Mouse (Mus musculus): Measurements from ENCODE around the gene Gm6614. TPM values are rescaled to one million over a fixed set of nuclear protein-coding genes. Genes with fewer than 3 reads are reported as not detected.
A peak's percentile ranks its signal among the peaks of the same experiment; 100 is the strongest.
"Not testable (repeated sequence)": the region's sequence is repeated elsewhere in the genome, so short reads cannot be mapped to it uniquely, and the experiment has no call there.

Gene Gm6614
- polyA plus RNA-seq (2015; fragmentation: Nextera tagmentation; extraction: Ambion mirVana) = not detected in 2 replicates

DNA sequence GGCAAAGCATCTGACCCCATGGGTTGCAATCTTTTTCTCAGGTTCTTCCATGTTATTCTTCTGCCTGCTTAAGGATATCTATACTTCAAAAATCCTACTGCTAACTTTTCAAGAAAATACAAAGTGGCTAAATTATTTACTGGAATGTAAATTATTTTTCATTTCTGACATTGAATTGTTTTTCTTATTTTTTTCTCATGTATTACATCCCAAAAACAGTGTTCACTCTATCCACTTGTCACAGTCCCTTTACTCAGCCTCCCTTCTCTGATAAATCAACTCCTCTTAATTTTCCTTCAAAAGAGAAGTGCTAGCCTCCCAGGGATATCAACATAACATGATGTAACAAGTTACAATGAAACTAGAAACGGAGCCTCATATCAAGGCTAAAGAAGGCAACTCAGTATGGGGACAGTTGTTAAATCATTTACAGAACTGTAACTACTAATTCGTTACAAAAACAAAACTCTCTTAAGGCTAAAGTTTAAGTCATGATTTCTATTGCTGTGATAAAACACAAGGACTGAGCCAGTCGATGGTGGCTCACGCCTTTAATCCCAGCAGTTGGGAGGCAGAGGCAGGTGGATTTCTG lies at the start of gene Gm6614:
Gene Gm6614 (minus strand): TSS at position 51 of the 592 bp plus-strand sequence.
- H3K27ac ChIP-seq = no peak within 1 kb of the TSS
- no peaks in the 10 kb centered on the region for H3K9me3 ChIP-seq
- H3K9ac ChIP-seq (replicated peaks) = no peak within 1 kb of the TSS
- H3K4me2 ChIP-seq (replicated peaks) = no peak within 1 kb of the TSS
- H3K27me3 ChIP-seq = no peaks in the 10 kb centered on the region
- H3K36me3 ChIP-seq = no peaks in the 10 kb centered on the region
- no peak within 1 kb of the TSS for H3K4me3 ChIP-seq (replicated peaks)
- 93% methylated on average over 4 of the region's 4 CpGs for WGBS
- H3K4me1 ChIP-seq (replicated peaks) = no peaks in the 10 kb centered on the region
- no peak for ATAC-seq

DNA sequence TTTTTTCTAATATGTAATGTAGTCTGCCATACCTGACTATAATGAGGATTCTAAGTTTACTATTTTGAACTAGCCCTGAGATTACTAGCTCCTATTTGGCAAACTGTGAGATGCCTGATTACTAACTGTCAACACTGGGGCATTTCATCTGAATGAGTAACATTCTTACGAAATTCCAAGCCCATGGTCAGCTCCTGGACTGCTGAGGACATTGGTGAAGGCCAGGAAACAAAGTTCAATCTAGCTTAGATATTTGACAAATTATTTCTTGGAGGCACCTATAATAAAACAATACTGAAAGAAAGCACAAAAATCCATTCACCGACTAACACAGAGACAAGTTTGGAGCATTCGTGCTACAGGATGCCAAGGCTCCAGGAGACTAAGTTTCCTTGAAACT lies 47.1 kb upstream of the Gm6614 start:
- 89% methylated on average over 3 of the region's 3 CpGs for WGBS
- ATAC-seq = not testable (repeated sequence)

DNA sequence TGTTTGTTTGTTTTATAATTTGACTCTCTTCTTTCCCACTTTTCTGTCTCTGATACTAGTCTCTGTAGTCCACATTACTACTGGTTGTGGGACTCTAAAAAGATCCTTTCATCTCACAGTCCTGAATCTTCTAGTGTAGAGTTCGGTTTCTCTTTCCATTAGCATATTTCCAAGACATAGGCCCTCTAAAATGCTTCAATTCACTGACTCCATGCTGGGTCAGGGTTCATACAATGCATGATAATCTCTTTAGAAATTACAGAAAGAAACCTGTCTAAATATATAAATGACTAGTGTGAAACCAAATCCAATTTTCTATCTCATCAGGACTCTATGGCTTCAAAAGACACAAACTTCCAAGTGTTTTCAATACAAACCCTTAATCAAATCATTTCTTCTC lies 36.5 kb upstream of the Gm6614 start:
- H3K9ac ChIP-seq (replicated peaks) = no peak overlapping the region
- no peaks in the 10 kb centered on the region for H3K9me3 ChIP-seq
- no peak overlapping the region for H3K4me2 ChIP-seq (replicated peaks)
- WGBS = 37% methylated on average over 1 of the region's 1 CpGs
- no peak overlapping the region for H3K27ac ChIP-seq
- H3K4me3 ChIP-seq (replicated peaks) = no peak overlapping the region
- 0 out of 2 replicates have a peak, but pooled peaks have one; percentile 45 for ATAC-seq
- H3K4me1 ChIP-seq (replicated peaks) = no peaks in the 10 kb centered on the region
- H3K36me3 ChIP-seq = no peaks in the 10 kb centered on the region
- H3K27me3 ChIP-seq = no peaks in the 10 kb centered on the region

More for the DNA sequence above, 47.1 kb upstream of the Gm6614 start:
- H3K4me1 ChIP-seq (replicated peaks); H3K27ac ChIP-seq; H3K36me3 ChIP-seq; H3K9me3 ChIP-seq; H3K27me3 ChIP-seq; H3K4me3 ChIP-seq (replicated peaks); H3K9ac ChIP-seq (replicated peaks); H3K4me2 ChIP-seq (replicated peaks): not testable (repeated sequence)

DNA sequence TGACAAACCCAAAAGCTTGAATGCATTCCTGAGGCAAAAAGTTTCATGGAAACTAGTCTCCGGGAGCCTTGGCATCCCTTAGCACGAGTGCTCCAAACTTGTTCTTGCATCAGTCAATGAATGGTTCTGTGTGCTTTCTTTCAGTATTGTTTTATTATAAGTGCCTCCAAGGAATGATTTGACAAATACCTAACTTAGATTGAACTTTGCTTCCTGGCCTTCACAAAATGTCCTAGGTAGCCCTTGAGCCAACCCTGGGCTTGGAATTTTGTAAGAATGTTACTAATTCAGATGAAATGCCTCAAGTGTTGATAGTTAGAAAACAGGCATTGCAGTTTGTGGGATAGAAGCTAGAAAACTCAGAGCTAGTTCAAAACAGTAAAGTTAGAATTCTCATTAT lies 34.5 kb upstream of the Gm6614 start:
- H3K27me3 ChIP-seq = no peaks in the 10 kb centered on the region
- WGBS = 93% methylated on average over 2 of the region's 2 CpGs
- H3K4me1 ChIP-seq (replicated peaks) = no peaks in the 10 kb centered on the region
- H3K9ac ChIP-seq (replicated peaks) = no peak overlapping the region
- H3K4me3 ChIP-seq (replicated peaks) = no peak overlapping the region
- H3K4me2 ChIP-seq (replicated peaks) = no peak overlapping the region
- ATAC-seq = no peak
- H3K9me3 ChIP-seq = no peaks in the 10 kb centered on the region
- no peak overlapping the region for H3K27ac ChIP-seq
- no peaks in the 10 kb centered on the region for H3K36me3 ChIP-seq

DNA sequence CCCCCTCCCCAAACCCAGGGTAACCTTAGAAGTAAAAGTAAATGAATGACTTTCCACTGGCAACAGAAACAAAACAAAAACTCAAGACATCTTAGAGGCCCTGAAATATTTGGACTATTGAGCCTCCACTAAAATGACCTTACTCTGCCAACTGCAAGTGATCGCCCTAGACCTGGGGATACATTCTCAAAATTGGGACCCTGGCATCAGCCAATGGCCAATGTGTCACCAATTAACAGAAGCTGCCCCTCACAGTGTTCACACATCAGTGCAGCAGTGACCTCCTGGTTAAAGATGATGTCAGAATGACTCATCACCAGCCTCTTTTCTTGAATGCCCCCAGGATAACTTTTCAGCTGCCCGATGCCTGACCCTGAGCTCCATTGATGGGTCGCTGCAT lies 30.7 kb upstream of the Gm6614 start:
- H3K4me1 ChIP-seq (replicated peaks) = no peaks in the 10 kb centered on the region
- no peaks in the 10 kb centered on the region for H3K9me3 ChIP-seq
- H3K4me2 ChIP-seq (replicated peaks) = no peak overlapping the region
- whole genome bisulfite sequencing = 96% methylated on average over 3 of the region's 3 CpGs
- H3K36me3 ChIP-seq = no peaks in the 10 kb centered on the region
- ATAC-seq = no peak
- no peak overlapping the region for H3K4me3 ChIP-seq (replicated peaks)
- H3K27ac ChIP-seq = no peak overlapping the region
- H3K27me3 ChIP-seq = no peaks in the 10 kb centered on the region
- no peak overlapping the region for H3K9ac ChIP-seq (replicated peaks)

DNA sequence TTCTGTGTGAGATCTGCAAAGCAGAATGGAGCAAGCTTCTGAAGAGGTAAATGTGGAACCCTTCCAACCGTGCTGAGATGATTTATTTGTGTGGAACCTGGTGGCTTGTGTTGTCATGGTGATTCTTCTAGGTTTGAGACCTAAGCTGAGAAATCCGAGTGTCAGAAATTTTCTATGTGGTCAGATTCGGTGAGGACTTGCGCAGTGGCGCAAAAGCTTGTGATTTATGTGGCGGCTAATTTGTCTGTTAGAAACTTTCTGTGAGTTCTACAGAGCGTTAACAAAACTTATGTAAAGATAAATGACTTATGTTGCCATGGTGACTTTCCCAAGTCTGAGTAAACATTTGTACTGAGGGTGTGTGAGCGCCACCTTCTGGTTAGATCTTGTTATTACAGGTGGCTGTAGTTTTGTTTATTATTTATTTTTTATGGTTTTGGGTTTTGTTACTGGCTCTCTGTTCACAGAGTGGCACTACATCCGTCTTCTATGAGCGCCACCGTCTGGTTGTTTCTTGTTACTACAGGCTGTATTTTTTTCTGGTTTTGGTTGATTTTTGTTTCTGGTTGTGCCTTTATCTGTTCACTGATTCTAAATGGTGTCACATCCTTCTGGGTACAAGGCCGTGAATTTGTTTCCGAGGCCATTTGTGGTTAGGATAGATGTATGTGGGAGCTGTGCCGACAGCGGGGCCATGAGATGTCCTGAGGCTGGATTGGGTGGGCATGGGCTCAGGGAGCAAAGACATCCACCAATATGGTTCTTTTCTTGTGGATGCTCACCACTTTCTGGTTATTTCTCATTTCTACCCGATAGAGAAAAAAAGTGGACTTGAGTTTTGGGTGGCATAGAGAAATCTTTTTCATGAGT lies 29.3 kb upstream of the Gm6614 start:
- no peak for ATAC-seq
- no peak overlapping the region for H3K9ac ChIP-seq (replicated peaks)
- no peak overlapping the region for H3K27ac ChIP-seq
- H3K4me2 ChIP-seq (replicated peaks) = no peak overlapping the region
- no peaks in the 10 kb centered on the region for H3K9me3 ChIP-seq
- no peaks in the 10 kb centered on the region for H3K27me3 ChIP-seq
- H3K36me3 ChIP-seq = no peaks in the 10 kb centered on the region
- WGBS = 61% methylated on average over 16 of the region's 16 CpGs
- no peak overlapping the region for H3K4me3 ChIP-seq (replicated peaks)
- H3K4me1 ChIP-seq (replicated peaks) = no peaks in the 10 kb centered on the region

DNA sequence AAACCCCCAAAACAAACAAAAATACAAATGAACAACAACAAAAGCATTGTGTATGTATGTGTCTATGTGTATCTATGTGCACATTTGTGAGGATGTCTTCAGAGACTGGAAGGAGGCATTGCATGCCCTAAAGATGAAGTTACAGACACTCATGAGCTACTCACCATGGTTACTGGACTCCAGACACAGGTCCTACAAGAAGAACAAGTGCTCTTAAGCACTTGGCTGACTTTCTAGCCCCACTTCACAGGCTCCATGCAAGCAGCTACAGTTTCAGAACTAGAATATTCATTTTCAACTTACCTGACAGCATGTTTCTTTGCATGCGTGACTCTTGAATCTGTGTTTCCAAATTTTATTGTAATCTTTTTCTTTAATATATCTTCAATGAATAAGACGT lies 24.6 kb upstream of the Gm6614 start:
- Histone ChIP-seq H3K9me3 (no peaks in the 10 kb centered on the region), H3K4me2 (replicated peaks) (no peak overlapping the region), H3K4me1 (replicated peaks) (no peaks in the 10 kb centered on the region), H3K4me3 (replicated peaks) (no peak overlapping the region), H3K27me3 (no peaks in the 10 kb centered on the region), H3K27ac (no peak overlapping the region), H3K9ac (replicated peaks) (no peak overlapping the region), H3K36me3 (no peaks in the 10 kb centered on the region)
- 89% methylated on average over 2 of the region's 2 CpGs for WGBS
- no peak for ATAC-seq

DNA sequence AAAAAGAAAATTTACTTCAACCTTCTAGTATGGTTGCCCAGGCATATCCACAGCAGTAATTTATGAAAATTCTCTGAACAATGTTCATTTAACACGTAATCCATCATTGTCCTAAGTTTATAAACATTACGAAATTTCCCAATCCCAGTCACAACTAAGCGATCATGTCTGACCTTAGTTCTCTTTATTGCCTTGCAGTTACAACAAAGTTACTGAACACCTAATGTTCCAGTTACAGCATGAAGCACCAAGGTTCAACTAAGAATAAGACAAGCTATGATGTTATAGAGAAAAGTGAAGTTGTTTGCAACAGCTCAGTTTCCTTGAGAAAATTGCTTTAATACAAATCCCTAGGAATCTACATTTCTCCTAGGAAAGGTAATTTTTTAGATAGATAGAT lies 10.5 kb upstream of the Gm6614 start:
- Histone ChIP-seq H3K4me1 (replicated peaks) (no peaks in the 10 kb centered on the region), H3K4me2 (replicated peaks) (no peak overlapping the region), H3K36me3 (no peaks in the 10 kb centered on the region), H3K27me3 (no peaks in the 10 kb centered on the region), H3K9me3 (no peaks in the 10 kb centered on the region), H3K9ac (replicated peaks) (no peak overlapping the region), H3K4me3 (replicated peaks) (no peak overlapping the region), H3K27ac (no peak overlapping the region)
- WGBS = 93% methylated on average over 3 of the region's 3 CpGs
- ATAC-seq = no peak

DNA sequence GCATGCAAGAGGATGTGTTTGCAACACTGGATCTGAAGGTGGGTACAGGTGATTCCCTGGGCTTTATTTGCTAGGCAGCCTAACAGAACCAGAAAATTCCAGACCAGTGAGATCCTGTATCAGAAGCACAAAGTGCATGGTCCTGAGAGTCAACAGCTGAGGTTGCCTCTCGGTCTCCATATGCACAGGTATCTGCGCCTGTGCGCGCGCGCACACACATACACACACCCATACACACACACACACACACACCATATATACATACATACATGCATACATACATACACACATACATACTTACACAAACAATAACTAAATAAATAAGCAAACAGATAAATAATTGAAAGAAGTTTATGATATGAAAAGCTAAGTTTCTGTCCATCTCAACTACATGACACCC lies 24.4 kb downstream of the Gm6614 start:
- Histone ChIP-seq H3K4me2 (replicated peaks) (no peak overlapping the region), H3K27ac (no peak overlapping the region), H3K4me1 (replicated peaks) (no peaks in the 10 kb centered on the region), H3K27me3 (no peaks in the 10 kb centered on the region), H3K36me3 (no peaks in the 10 kb centered on the region), H3K9me3 (no peaks in the 10 kb centered on the region), H3K9ac (replicated peaks) (no peak overlapping the region), H3K4me3 (replicated peaks) (no peak overlapping the region)
- no peak for ATAC-seq
- WGBS = 98% methylated on average over 6 of the region's 6 CpGs

DNA sequence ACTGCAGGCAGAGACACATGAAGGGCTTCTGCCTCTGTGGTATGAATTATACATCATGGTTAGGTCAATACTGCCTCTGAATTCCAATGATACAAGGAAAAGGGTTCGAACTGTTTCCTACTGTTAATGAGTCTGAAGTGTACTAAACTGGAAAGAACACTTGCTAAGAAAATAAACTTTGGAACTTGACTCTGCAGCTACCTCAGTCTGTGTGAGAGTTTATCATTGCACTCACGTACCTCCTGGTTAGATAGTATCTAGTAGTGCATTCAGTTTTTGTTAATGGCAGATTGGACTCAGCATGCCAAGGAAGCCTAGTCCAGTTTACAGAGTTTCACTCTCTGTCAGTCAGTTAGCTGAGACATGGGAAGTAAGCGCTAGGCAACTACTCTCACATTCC lies 26.6 kb downstream of the Gm6614 start:
- no peak overlapping the region for H3K27ac ChIP-seq
- H3K9ac ChIP-seq (replicated peaks) = no peak overlapping the region
- ATAC-seq = no peak
- no peak overlapping the region for H3K4me3 ChIP-seq (replicated peaks)
- 81% methylated on average over 3 of the region's 3 CpGs for WGBS
- no peaks in the 10 kb centered on the region for H3K4me1 ChIP-seq (replicated peaks)
- no peak overlapping the region for H3K4me2 ChIP-seq (replicated peaks)
- H3K9me3 ChIP-seq = no peaks in the 10 kb centered on the region
- no peaks in the 10 kb centered on the region for H3K27me3 ChIP-seq
- H3K36me3 ChIP-seq = no peaks in the 10 kb centered on the region

DNA sequence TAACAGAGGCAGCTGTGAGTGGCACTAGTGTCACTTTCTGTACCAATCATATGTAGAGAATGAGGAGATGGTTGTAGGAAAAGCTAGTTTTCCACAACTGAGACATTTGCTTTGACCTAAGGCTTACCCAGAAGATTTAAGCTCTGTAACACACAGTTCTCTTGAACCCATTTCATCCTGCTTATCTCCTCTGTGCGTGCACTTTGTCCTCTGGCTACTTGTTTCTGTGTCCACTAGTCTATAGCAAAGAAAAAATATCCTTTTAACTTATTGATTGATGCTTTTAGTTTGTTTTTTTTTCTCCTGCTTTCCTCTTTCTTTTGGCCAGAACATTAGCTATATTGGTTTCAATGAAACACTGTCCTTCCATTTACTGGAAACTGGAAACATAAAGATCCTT lies 48.8 kb downstream of the Gm6614 start:
- Histone ChIP-seq H3K36me3 (no peaks in the 10 kb centered on the region), H3K4me1 (replicated peaks) (no peaks in the 10 kb centered on the region), H3K9me3 (no peaks in the 10 kb centered on the region), H3K4me3 (replicated peaks) (no peak overlapping the region), H3K27ac (no peak overlapping the region), H3K27me3 (no peaks in the 10 kb centered on the region), H3K4me2 (replicated peaks) (no peak overlapping the region), H3K9ac (replicated peaks) (no peak overlapping the region)
- 89% methylated on average over 1 of the region's 1 CpGs for WGBS
- ATAC-seq = no peak

DNA sequence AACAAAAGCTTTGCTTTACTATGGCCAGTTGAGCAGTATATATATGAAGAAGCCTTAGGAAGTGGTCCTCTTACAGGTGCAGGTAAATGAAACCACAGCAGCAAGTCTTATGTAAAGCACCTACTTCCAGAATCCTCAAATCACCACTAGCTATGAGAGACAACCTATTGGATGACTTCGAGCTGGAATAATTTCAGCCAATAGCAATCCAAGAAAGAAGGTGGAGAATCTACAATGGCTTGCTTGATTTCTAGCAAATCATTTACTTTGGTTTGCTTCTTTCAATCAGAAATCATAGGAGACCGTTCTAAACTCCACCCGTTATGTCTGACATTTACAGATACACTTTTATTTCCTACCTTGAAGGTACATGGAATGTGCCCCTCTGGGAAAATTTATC lies 49.4 kb downstream of the Gm6614 start:
- Histone ChIP-seq H3K9ac (replicated peaks) (no peak overlapping the region), H3K4me2 (replicated peaks) (no peak overlapping the region), H3K4me1 (replicated peaks) (no peaks in the 10 kb centered on the region), H3K9me3 (no peaks in the 10 kb centered on the region), H3K27ac (no peak overlapping the region), H3K4me3 (replicated peaks) (no peak overlapping the region), H3K27me3 (no peaks in the 10 kb centered on the region), H3K36me3 (no peaks in the 10 kb centered on the region)
- 94% methylated on average over 3 of the region's 3 CpGs for WGBS
- ATAC-seq = no peak

Data from midbrain, embryonic 13.5 days (tissue).